Mouse (Mus musculus) ES-E14 (cell line): ENCODE data around the gene Smarcal1.

Experiments
- MAFK ChIP-seq: IDR thresholded peaks from 2 replicates; pipeline ENCODE4 v1.6.1; 2014; ENCODE audit warnings: mild to moderate bottlenecking, low read depth, low read length, inconsistent platforms; ENCODE audit not compliant: insufficient read depth
- ZNF384 ChIP-seq: IDR thresholded peaks from 2 replicates; pipeline ENCODE4 v1.6.1; 2012; ENCODE audit warnings: low read depth, low read length, inconsistent platforms

GRCm38 (mm10) chr1:72575121-72575520 lies 7.9 kb upstream of the Smarcal1 start:
- TF ChIP-seq ZNF384 (no peak), MAFK (no peak)
